Mouse (Mus musculus) right cerebral cortex, adult 2 months (tissue): ENCODE results near the gene Fank1.
A peak's percentile ranks its signal among the peaks of the same experiment; 100 is the strongest.

ENCODE experiments used
- DNase-seq, 2 experiments: peaks; one replicate each; pipeline ENCODE4 v3.0.0; 2021 to 2022; ENCODE audit warnings: low spot score in 2 of 2

Fank1 gene

DNA sequence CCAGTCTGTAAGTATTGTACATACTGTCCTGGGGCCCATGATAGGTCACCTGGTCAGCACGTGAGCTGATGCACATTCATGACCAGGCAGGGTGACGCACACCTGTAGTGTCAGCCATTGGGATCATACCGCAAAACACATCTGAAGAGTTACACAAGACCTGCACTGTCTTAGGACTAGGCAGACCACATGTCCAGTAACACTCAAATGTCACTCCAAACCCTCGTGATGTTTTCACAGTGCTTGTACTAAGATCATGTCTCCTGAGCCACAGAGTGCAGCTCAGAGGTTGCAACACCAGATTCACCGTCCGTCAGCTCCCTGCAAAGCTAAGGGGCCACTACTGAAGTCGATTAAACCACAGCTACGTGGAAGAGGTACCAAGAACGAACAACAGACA, 114.6 kb downstream of the Fank1 start:
- no peak for DNase-seq

- no peak for DNase-seq
These were observed 115.1 kb downstream of the Fank1 start for GRCm38 (mm10) chr7:133891796-133892195.

GRCm38 (mm10) chr7:133899391-133899790, 122.7 kb downstream of the Fank1 start:
- no peak for DNase-seq

DNA sequence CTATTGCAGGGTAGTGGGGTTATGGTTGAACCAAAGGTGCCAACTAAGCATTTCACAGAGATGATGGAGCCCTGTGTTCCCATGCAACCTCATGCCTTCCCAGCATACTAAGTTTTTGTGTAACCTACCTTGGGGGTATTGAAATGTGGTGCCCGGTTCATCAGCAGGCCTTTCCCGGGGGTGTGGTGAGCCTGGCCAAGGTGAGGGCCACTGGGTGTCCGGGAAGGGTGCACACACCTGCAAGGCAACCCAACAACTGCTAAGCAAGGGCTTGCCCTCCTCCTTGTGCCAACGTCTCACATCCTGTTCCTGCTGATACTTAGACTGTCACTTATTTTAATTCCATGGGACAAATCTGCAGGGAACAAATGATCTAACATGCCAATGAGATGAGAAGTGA, 132.3 kb downstream of the Fank1 start:
- no peak for DNase-seq

- no peak for DNase-seq
These were observed 133.2 kb downstream of the Fank1 start for GRCm38 (mm10) chr7:133909833-133910375.

- peak; percentile 62 to 68 for DNase-seq
These were observed 135.2 kb downstream of the Fank1 start for GRCm38 (mm10) chr7:133911881-133912280.

DNA sequence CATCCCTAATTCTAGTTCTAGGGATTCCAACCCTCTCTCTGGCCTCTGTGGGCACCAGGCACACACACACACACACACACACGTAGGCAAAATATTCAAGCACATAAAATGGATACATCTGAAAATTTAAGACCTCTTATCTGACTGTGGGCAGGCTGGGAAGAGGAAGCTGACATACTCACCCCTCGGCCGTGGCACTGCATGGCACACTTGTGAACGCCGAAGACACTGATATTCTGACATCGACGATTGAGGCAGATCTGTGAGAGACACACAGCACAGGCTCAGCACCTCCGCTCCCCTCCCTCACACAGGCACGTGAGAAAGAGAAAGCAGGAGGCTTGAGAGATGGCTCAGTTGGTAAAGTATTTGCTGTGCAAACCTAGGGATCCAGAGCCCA, 139.6 kb downstream of the Fank1 start:
- DNase-seq = no peak

DNA sequence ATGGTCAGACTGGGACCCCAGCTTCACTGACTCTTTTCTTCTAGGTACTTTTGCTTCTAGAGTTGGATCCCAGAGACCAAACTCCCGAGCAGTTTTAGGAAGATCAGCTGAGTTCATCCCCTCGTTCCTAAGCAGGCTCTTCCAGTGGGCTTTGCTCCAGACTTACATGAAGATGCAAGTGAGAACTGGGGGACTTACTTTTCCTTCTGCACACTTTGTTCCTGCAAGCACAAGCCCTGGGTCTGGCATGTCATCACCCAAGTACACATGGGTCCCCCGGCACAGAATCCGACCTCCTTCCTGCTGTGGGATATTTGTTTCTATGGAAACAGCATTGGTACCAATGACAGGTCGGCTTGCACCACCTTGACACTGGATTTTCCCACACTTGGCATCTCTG, 142.6 kb downstream of the Fank1 start:
- no peak for DNase-seq

DNA sequence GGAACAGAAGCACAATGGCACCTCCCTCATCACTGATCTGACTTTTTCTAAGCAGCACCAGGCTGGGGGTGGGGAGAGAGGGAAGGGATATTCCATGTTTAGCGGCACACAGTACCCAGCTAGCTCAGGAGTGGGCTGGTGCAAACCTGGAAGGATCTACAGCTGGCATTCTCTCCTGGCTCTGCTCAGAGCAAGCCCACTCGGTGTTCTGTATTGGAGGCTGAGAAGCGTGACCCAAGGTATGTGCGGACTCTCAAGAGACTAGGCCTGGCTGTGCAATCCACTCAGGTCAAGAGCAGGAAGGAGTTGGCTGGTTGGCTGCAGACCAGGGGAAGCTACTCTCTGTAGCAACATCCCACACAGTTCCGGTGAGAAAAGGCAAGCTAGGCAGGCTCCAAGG, 143.3 kb downstream of the Fank1 start:
- DNase-seq = peak; percentile 75 to 79

GRCm38 (mm10) chr7:133920724-133921123, 144.1 kb downstream of the Fank1 start:
- no peak for DNase-seq

GRCm38 (mm10) chr7:133921291-133921690, 144.6 kb downstream of the Fank1 start:
- peak in 1 of 2 experiments; percentile 21 for DNase-seq

GRCm38 (mm10) chr7:133923994-133924393, 147.3 kb downstream of the Fank1 start:
- no peak for DNase-seq

- no peak for DNase-seq
These were observed 149.1 kb downstream of the Fank1 start for GRCm38 (mm10) chr7:133925771-133926170.

DNA sequence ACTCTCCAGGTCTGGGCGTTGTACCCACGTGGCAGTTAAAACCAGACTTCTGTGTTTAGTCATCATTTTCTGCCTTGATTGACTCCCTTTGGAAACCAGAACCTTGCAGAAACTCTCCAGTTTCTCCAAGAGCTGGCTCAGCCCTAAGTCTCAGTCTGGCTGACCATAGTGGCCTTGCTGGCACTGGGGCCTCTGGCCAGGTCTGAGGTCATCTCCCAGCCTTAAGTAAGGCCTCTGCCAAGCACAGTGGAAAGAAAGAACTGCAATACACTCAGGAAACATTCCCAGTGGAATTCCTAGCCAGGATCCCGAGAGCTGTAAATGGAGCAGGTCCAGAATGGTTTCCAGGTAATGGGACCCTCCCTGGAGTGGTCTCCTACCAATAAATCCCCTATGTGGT, 152.3 kb downstream of the Fank1 start:
- DNase-seq = no peak
